Mouse (Mus musculus): ENCODE results near the gene Rgs6.

- no peak for TF ChIP-seq GATA1 (IDR thresholded peaks at IDR 0.05; ENCODE audit: borderline replicate concordance, low read length)
- TF ChIP-seq FLI1 (IDR thresholded peaks at IDR 0.05; ENCODE audit: low read length), result no peak
Observed at GRCm38 (mm10) chr12:83034859-83035569, 446.9 kb downstream of the Rgs6 start.

All from megakaryocyte, embryonic 14.5 days (primary cell).